Mouse (Mus musculus) MEL-GATA-1-ER (cell line): ENCODE results near the gene BC030867.
A peak's percentile ranks its signal among the peaks of the same experiment; 100 is the strongest.
"Not testable (repeated sequence)": the region's sequence is repeated elsewhere in the genome, so short reads cannot be mapped to it uniquely, and the experiment has no call there.

Experiments used
- DNase-seq: peaks from one replicate; pipeline ENCODE4 v3.0.0-alpha.2; 2012; ENCODE audit warnings: low read depth; ENCODE audit errors: extremely low read depth

The BC030867 gene

DNA sequence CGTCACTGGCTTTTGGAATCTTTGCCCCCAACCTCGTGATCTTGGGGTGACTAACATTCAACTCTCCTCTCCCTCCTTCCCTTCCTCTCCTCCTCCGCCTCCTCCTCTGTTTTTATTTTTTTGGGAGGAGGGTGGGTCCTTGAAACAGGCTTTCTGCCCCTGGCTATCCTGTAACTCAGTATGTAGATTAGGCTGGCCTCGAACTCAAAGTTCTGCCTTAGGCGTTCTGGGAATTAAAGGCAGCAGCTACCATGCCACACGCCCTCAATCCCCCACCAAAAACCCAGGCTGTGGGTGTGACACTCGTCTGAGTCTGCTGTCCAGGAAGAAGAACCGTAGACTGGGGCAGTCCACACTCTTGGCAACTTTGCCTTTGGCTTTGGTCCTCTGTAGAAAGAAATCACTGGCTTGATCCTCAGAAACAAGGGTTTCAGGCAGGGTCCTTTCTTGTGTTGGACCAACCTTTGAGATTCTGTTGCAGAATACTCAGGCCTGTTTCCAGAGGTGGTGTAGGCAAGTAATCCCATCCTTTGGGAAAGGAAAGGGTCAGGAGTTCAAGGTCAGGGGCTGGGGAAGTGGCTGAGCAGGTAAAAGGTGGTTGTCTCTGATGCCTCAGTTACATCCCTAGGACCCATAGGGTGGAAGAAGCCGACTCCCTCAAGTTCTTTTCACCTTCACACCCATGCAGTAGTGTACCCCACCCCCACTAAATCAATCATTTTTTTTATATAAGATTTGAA is 839 bp downstream of the BC030867 start:
- DNase-seq, result no peak

DNA sequence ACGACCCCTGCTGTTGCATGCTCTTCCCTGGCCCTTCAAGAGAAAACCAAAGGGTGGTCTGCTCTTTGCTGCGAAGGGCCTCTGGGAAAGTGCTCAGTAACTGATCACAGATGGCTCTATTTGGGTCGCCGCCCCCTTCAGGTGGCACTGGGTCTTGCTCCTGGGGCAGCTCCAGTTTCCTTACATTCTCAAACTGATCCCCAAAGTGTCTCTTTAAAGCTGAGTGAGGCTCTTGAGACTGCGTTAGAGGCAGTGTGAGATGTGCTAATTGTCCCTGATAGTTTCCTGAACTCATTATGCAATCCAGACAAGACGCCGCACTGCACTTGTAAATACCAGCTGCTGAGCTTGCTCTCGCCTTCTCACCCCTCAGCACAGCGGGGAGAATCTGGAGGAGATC is 8.8 kb downstream of the BC030867 start:
- no peak for DNase-seq

DNA sequence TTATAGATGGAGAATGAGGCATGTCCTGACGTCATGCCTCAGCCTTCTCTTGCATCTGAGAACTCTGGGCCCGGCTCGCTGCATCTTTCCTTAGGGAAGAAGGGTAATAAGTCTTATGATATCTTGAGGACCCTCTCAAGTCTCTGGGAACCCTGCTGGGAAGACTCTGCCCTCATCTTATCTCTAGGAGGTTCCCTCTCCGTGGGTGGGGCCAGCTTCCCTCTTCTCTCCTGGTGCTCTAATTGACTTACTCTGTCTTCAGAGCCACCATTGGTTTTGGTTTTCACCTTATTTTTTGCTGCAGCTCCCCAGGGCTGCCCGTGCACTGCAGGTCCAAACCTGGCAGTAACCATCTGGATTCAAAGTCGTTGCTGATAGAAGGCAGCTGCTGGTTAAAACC is 9.4 kb downstream of the BC030867 start:
- DNase-seq, result no peak

DNA sequence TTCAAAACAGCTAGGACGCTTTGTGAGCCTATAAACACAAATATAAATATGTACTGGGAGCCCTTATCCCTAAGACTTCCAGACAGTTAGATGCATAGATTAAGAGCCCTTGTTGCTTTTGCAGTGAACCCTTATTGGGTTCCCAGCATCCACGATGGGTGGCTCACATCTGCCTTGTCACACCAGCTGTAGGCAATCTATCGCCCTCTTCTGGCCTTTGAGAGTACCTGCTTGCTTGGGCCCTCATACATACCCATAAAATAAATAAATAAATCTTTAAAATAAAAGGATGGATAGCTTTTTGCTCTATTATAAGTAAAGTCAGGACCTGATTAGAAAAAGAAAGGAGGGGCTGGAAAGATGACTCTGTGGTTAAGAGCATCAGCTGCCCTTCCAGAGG is 9.8 kb downstream of the BC030867 start:
- no peak for DNase-seq

DNA sequence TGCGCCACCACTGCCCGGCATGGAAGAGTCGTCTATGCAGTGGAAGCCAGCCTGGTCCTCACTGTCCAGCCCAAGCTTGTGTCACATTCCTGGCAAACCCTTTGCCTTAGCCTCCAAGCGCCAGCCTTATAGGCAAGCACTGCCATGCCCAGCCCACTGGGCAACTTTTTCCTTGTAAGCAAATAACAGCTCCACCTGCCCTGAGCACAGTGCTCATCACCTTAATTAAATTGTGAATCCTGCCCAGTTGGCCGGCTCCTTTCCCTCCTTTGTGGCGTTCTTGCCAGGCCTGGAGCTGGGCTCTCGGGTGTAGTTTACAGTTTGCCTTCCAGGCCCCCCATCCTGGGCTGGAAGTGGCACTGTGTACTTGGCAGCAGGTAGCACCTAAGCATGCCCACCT is 14.5 kb downstream of the BC030867 start:
- DNase-seq, result no peak

DNA sequence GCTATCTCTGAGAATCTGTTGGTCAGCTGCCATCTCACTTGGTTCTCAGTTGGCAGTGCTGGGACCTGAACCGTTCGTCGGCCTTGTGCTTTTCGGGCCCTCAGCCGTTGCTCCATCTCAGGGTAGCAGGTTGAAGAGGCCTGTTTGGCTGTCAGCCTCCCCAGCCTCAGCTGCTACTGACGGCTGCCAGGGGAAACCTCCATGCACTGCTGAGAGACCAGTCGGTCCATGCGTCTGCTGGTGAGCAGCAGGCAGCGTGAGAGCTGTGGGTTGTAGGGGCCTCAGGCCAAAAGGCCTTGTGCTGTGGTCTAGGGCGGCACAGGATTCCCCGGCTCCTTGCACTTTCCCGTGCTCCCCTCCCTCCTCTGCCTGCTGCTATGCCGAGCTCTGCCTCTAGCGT is 17.1 kb downstream of the BC030867 start:
- no peak for DNase-seq

DNA sequence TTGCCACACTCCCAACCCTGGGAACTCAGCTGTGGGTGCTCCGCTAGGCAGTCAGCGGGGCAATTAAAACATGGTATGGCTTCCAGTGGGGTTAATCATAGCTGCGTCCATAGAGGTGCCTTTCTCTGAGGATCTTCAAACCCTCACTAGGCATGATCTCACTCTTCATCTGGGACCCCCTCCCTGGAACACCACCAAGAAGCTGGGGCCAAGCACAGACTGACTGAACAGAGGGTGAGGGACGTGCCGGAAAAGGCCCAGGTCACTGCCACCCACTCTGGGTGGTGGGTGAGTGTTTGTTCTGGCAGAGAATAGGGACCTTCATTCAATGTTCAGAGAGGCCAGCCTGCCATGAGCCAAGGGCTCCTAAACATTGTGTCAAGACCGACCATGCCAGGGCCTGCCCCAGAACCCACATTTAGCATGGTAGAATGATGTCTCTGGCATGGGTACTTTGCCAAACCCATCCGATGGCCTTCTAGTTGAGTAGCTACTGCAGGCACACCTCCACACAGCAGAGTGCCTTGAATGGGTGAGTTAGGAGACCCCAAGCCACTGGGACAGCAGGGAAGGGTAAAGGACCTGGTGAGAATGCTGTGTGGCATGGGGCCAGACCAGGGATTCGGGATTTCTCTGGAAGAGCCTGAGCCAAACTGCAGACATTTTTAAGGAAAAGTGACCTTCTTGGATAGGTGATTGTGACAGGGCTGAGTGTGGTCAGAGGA is 18.1 kb downstream of the BC030867 start:
- DNase-seq, result no peak

DNA sequence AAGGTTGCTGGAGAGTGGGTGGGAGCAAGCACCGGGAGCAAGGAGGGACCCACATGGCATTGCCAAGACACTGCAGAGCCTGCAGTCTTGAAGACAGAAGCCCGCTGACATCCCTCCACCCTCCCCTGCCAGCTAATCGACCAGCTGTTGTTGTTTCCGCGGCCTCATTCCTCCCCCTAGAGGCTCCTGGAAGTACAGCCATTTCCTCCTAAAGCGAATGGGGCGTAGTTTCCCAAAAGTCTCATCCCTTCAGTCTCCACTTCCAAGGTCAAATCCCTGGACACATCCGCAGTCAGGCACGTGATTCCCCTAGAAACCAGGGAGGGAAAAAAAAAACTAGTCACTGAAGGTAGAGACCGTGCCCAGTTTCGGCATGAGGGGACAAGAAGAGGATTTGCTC is 18.8 kb downstream of the BC030867 start:
- peak; percentile 27 for DNase-seq

DNA sequence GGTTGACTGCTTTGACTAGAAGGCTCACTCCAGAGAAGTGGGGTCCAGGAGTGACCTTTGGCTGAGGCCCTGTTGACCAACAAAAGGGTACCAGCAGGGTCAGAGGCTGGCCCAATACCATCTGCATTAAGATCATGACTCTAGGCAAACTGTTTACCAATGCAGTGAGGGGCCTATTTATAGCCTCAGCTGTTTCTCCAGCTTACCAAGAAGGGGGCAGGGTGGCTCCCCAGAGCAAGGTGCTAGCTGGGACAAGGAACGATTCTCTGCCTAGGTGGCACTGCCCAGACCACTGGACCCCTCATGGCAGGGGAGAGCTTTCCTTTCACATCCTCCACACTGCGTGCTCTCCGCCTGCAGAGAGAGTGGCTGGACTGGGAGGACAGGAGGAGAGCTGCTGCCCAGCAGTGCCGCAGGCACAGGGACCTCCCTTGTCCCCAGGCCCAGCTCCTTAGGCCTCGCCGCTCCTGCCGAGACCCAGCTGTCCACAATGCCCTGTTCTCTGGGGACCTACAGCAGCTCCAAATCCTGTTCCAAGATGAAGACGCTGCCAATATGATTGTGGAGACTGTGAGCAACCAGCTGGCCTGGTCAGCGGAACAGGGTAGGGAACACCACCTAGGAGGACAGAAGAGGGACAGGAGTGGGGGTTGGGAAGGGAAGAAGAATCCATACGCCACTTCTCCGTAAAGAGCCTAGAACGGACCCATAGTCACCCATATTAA is 20.0 kb downstream of the BC030867 start, which contains the start of gene Asb16:
Gene Asb16, plus strand, starts transcription at position 224 of the 725 bp plus-strand sequence.
- DNase-seq, result no peak

DNA sequence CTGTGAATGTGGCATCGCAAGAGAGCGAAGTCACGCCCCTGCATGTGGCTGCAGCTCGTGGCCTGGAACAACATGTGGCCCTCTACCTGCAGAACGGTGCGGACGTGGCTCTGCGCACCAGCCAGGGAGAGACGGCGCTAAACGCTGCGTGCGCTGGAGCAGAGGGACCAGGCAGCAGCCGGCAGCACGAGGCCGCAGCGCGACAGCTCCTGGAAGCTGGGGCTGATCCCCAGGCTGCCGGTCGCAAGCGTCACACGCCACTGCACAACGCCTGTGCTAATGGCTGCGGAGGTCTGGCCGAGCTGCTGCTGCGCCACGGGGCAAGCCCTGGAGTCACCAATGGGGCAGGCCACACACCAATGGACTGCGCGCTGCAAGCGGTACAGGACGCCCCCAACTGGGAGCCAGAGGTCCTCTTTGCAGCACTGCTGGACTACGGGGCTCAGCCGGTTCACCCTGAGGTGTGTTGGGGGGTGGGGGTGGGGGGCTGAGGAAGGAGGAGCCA is 27.8 kb downstream of the BC030867 start:
- no peak for DNase-seq

DNA sequence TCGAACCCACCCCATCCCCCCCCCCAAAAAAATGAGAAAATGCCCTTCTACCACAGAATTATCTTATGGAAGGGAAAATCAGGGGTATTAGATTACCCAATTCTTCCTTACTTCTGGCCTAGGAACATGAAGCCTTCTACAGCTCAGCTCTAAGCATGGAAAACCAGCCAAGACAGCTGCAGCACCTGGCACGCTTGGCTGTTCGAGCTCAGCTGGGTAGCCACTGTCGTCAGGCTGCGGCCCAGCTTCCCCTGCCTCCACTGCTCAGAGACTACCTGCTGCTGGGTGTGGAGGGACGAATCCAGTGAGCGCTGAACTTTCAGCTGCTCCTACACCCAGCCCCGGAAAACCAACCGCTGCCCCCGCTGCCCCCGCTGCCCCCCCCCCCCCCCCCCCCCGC is 29.1 kb downstream of the BC030867 start:
- DNase-seq, result no peak

DNA sequence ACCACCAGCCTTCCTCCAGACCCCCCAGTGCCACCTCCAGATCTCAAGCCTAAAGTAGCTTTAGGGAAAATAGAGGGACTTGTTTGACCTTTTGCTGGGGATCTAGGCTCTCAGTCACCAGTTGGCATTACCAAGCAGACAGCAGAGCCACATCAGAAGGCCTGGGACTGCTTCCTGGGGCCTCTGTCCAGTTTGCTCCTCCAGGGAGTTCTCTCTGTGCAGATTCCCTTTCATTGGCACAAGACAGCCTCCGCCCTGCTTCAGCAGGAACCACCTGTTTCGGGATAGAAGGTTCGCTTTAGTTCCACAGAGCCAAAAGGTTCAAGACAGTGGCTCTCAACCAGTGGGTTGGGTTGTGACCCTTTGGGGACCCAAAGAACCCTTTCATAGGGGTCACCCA is 30.9 kb downstream of the BC030867 start:
- DNase-seq, result no peak

DNA sequence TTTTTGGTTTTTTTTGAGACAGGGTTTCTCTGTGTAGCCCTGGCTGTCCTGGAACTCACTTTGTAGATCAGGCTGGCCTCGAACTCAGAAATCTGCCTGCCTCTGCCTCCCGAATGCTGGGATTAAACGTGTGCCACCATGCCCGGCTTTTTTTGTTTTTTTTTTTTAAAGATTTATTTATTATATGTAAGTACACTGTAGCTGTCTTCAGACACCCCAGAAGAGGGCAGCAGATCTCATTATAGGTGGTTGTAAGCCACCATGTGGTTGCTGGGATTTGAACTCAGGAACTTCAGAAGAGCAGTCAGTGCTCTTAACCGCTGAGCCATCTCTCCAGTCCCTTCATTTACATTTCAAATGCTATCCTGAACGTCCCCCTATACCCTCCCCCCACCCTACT is 31.6 kb downstream of the BC030867 start:
- DNase-seq, result not testable (repeated sequence)

DNA sequence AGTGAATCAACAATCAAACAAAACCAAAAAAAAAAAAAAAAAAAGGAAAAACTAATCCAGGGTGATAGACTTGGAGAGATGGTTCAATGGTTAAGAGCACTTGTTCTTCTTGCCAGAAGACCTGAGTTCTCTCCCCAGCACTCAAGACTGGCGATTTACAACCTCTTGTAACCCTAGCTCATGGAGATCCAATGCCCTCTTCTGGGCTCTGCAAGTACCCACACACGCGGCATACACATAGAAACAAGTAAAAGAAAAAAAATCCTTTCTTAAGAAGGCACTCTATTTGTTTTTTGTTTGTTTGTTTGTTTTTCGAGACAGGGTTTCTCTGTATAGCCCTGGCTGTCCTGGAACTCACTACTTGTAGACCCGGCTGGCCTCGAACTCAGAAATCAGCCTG is 35.2 kb downstream of the BC030867 start:
- DNase-seq, result no peak

DNA sequence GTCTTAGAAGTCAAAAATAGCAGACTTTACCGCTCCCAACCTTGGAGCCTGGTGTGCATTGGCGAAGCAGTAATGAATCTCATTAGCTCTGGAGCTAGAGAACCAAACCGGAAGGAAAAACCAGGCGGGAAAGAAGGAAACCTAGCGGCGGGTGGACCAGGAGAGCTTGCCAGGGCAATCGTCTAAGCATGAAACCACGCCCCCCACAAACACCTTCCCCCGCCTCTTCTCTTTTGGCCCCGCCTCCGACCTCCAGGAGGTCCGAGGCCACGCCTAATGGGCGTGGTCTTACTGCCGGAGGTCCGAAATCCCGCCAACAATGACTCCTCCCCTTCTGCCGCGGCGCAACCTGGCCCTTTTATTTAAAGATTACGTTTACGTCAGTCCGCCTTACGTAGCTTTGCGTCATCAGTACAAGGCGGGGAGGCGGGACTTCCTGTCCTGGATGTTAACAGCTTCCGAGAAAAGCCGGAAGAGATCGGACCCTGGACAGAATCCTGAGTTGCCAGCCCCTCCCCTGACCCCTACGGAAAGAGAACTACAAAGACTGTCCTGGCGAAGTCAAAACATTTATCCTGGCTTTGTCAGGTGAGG is 35.9 kb downstream of the BC030867 start, which contains the start of gene Tmub2:
Gene Tmub2, plus strand, starts transcription at position 431 of the 594 bp plus-strand sequence.
- peak; percentile 95 for DNase-seq

DNA sequence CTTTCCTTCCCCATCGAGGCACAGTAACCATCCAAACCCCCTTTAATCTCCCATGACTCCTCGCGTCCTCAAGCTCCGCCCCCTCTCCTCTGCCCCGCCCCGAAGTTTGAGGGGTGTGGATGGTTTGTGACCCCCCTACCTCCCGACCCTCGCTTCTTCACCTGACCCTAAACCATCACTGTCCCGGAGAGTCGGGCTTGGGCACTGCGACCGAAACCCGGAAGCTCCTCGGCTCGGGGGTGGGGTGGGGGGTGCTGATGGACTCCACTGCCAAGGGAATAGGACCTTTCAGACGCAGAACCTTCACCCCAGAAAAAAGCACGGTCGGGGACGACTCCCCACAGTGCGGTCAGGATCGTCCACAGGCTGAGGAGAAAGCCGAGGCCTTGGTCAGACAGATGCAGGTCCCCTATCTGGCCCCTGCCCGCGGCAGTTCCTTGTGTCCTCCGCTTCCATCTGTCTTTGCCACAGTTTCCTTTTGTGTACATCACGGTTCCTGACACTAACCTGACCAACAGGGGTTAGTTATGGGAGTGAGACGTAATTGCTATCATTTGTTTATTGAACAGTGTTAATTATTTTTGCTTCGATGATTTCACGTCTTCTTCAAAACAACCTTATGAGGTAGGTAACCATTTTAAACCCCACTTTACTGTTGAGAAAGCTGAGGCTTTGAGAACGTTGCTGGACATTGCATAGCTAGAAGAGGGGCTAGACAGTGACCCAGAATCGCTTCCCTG is 36.6 kb downstream of the BC030867 start:
- no peak for DNase-seq

DNA sequence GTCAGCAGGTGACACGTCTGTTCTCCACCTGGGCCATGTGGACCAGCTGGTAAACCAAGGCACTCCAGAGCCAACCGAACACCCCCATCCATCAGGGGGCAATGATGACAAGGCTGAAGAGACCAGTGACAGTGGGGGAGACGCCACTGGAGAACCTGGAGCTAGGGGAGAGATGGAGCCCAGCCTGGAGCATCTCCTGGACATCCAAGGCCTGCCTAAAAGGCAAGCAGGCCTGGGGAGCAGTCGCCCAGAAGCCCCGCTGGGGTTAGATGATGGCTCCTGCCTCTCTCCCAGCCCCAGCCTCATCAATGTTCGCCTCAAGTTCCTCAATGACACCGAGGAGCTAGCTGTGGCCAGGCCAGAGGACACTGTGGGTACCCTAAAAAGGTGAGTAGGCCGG is 38.8 kb downstream of the BC030867 start:
- no peak for DNase-seq

DNA sequence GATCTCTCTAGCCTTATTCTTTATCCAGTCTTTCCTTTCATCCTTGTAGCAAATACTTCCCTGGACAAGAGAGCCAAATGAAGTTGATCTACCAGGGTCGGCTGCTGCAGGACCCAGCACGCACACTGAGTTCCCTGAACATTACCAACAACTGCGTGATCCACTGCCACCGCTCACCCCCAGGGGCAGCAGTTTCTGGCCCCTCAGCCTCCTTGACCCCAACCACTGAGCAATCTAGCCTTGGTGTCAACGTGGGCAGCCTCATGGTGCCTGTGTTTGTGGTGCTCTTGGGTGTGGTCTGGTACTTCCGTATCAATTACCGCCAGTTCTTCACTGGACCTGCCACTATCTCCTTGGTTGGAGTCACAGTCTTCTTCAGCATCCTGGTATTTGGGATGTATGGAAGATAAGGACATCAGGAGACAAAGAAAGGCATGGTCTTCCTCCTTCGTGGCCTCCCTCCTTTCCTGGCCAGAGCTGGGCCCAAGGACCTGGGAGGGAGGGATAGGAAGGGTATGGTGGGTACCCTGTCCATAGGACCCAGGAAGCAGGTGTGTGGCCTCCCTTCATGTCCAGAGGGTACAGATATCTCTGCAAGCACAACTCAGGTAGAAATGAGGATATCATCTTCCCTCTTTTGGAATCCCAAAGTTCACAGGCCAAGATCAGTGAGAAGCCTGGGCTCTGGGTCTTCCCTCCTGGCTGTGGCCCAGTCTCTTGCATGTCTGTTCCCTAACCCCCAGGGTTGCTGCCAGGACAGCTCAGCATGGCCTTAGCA is 39.5 kb downstream of the BC030867 start:
- DNase-seq, result no peak

DNA sequence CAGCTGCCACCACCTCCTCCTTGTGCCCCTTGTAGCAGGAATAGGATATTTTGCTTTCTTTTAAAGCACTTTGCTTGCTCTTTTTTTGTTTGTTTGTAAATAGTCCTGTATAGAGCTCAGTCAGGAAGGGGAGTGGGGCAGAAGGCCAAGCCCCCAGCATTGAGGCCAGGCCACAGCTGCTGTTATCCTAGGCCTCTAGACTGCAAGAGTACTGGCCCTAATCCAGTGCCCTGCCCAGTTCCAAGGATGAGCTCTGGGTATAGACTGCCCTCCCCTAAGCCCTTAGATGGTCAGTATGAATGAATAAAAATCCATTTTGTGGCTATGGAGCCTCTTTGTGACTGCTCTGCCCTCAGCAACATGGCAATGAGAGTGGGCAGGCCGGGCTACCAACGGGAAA is 40.2 kb downstream of the BC030867 start:
- DNase-seq, result no peak

DNA sequence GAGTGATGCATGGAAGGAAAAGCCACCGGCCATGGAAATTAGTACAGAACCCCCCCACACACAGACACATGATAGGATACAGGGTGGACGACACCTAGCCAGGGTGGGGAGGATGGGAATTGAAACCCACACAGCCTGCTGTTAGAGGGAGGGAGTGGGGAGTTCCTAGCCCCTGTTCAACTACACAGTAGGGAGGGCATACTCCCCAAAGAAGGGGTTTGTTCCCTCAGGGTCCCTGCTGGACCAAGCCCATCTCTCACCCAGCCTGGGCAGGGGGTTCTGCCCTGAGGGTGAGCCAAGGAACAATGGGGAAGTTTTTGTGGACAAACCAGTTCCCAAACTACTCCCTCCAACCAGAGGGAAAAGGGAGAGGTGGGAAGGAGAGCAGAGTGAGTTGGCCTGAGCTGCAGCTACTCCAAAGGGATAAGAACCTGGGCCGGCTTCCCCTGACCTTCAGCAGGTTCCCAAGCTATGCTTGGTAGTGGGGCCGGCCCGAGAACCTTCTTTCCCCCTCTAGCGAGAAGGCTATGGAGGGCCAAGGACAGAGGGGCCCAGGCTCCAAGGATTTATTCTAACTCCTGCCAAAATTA is 40.9 kb downstream of the BC030867 start:
- DNase-seq, result no peak
